Mouse (Mus musculus): ENCODE results near the gene Tcta.

DNA sequence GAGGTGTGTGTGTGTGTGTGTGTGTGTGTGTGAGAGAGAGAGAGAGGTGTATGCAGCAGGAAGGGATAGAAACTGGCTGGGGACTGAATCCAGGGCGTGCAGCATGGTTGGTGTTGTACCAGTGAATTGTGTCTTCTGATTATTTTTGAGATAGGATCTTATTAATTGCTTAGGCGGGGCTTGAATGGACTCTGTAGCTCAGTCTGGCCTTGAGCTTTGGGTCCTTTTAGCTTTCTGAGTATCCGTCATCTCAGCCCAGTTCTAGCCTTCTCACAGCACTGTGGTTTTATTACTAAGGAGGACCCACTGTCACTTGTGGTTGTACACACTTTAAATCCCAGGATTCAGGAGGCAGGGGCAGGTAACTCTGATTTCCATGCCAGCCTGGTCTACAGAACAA, 37.4 kb upstream of the Tcta start:
- TF ChIP-seq CTCF (conservative IDR thresholded peaks at IDR 0.05 in 1 of 2, IDR thresholded peaks at IDR 0.05 in 1 of 2; ENCODE audit: low read depth in 2 of 2, low read length in 2 of 2) = no peak
- TF ChIP-seq ELF1 (IDR thresholded peaks at IDR 0.05; ENCODE audit: low read depth, low read length) = no peak
- no peak for TF ChIP-seq ZNF384 (IDR thresholded peaks at IDR 0.05; ENCODE audit: low read depth, low read length)
- no peak for TF ChIP-seq POLR2A (IDR thresholded peaks at IDR 0.05; ENCODE audit: low read depth, low read length)
- no peak for TF ChIP-seq MAX (IDR thresholded peaks at IDR 0.05; ENCODE audit: low read length)
- TF ChIP-seq NRF1 (IDR thresholded peaks at IDR 0.05; ENCODE audit: low read depth, low read length) = no peak
- no peak for TF ChIP-seq MEF2A (IDR thresholded peaks at IDR 0.05; ENCODE audit: borderline replicate concordance, low read depth, low read length)
- TF ChIP-seq POLR2AphosphoS2 (IDR thresholded peaks at IDR 0.05; ENCODE audit: low read depth, low read length) = no peak
- TF ChIP-seq GABPA (IDR thresholded peaks at IDR 0.05; ENCODE audit: insufficient replicate concordance, low read depth, low read length) = no peak
- TF ChIP-seq RCOR1 (conservative IDR thresholded peaks at IDR 0.05; ENCODE audit: low read depth, low read length) = no peak
- no peak for TF ChIP-seq USF1 (IDR thresholded peaks at IDR 0.05; ENCODE audit: low read depth, low read length)
